Mouse (Mus musculus): ENCODE results near the gene Calcoco1.
"Not testable (repeated sequence)": the region's sequence is repeated elsewhere in the genome, so short reads cannot be mapped to it uniquely, and the experiment has no call there.

The Calcoco1 gene

DNA sequence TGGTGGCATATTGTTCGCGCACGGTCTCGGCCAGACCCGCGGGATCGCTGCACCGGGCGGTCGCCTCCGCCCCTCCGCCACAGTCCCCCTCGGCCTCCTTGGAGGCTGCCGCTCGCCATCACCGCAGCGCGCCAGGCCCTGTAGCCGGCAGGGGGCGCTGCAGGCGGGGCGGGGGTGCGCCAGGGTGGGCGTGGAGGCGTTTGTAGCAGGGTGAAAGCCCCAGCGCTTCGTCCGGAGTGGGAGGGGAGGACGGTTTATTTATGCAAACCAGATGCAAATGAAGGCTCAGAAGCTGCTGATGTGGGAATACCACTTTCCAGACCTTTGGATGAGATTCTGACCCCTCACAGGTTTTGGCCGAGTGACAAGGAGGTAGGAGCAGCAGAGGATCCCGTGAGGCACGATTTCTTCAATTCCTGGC lies 29.0 kb downstream of the Calcoco1 start:
- peak; percentile 84 for DNase-seq (ENCODE audit: low read depth, low spot score)

DNA sequence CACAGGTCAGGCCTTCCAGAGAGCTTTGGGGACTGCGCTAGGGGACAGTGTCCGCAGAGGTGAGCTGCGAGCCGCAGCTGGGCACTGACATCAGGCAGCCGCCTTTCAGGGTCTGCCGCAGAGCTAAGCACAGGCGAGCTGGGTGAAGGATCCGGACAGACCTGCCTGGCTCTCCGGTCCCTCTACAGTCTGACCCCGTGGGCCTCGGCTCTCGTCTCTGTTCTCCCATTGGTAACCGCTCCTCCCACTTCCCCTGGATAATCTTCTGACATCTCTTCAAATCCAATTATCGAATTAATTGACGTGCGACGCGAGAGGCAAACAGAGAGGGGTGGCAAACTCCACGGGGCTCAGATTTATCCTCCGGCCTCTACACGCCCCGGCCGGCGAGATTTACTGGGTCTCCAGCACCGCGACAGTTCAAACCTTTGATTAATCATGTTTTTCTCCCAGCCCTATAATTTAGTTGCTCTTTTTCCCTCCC lies 29.6 kb downstream of the Calcoco1 start:
- DNase-seq (ENCODE audit: low read depth, low spot score), result no peak

DNA sequence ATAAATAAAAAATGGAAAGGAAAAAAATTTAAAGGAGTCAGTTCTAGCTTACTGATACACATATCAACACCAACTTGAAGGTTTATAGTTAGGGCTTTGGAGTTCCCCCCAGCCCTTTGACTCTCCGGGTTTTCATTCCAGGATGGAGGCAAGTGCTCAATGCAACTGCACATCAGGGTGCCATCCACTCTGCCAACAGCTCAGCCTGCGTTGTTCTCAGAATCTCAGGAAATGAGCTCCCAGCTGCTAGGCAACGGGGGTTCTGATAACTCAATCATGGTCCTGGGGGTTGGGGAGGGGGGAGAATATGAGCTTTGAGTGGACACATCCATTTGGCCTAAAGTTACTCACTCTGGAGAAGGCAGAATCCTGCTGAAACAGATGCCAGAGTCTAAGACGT lies 36.2 kb downstream of the Calcoco1 start:
- no peak for DNase-seq (ENCODE audit: low read depth, low spot score)

DNA sequence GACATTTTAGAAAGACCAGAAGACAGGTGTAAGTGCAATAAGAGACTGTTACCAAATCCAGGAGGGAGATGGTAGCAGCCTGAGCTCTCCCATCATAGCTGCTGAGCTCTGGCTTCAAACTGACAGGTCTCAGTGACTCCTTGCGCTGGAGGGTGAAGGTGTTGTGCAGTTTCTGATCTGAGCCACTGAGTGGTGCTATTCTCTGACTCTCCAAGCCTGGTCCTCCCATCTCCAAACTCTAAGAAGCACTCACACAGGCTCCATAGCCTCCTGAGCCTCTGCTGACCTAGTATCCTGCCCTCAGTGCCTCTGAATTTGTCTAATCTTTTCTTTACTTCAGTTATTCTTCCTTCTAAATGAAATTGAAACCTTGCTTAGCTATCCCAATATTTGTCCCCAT lies 38.3 kb downstream of the Calcoco1 start:
- peak; percentile 57 for DNase-seq (ENCODE audit: low read depth, low spot score)

DNA sequence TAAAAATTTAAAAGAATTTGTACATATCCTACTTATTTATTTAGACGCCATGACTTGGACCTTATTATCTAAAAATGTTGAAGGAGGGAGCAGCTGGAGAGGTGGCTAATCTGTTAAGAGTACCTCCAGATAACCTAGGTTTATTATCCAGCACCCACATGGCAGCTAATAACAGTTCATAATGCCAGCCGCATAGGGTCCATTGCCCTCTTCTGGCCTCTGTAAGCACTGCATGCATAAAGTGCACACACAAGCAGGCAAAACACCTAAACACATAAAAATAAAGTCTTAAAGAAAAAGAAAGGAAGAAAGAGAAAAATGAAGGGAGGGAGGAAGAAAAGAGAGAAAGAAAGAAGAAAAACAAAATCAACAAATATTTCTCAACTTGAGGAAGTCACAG lies 45.6 kb downstream of the Calcoco1 start:
- peak; percentile 52 for DNase-seq (ENCODE audit: low read depth, low spot score)

DNA sequence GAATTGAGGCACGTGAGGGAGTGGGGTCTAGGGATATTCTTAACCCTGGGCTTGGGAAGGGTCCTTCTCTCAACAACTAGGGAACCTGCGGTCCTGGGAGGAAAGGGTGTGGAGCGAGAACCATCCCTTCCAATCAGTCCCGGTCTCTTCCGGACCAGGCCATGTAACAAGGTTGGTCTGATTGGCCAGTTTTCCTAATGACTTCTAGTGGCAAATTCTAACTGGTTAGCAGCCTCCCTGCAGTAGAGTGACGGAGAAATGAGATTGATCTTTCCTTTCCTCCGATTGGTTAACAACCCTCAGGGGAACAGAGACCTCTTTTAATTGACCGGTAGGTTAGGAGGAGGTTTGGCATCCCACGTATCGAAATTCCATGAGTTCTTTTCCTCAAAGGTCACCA lies 48.4 kb downstream of the Calcoco1 start:
- DNase-seq (ENCODE audit: low read depth, low spot score), result no peak

DNA sequence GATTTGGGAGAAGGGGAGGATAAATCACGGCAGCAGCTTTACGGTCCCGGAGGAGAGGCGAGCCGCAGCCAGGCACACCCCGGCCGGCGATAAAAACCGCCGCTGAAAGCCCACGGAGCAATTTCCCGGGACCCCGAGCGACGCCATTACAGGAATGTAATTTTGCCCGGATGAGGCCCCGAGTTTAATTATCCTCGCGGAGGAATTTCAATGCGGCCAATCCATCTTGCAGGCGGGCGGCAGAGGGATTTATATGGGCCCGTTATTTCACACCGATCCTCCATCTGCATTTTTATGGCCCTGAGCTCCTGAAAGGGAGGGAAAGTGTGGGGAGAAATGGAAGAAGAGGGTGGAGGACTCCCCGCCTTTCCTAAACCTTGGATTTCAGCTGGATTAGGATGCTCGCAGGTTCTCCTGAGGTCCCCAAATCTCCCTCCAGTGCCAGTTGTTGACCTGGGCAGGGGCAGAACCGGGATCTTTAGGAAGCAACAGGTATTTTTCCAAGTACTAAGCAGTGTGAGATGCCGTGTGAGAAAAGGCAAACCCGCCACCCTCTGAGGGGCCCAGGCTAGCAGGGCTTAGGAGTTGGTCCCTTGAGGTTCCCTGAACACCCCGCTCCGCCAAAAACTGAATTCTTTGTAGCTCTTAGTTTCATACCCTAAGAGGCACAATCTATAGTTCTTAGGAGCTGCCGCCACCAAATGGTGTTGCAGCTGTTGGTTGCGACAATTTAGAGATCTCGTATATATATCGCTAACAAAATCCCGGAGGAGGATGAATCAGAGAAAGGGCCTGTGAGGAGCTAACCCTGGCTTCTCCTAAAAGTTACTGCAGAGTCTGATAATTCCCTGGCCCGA lies 49.5 kb downstream of the Calcoco1 start, which contains the start of gene Atp5g2:
Atp5g2 (minus strand) TSS at position 138 of the 857 bp plus-strand sequence.
- DNase-seq (ENCODE audit: low read depth, low spot score), result no peak

DNA sequence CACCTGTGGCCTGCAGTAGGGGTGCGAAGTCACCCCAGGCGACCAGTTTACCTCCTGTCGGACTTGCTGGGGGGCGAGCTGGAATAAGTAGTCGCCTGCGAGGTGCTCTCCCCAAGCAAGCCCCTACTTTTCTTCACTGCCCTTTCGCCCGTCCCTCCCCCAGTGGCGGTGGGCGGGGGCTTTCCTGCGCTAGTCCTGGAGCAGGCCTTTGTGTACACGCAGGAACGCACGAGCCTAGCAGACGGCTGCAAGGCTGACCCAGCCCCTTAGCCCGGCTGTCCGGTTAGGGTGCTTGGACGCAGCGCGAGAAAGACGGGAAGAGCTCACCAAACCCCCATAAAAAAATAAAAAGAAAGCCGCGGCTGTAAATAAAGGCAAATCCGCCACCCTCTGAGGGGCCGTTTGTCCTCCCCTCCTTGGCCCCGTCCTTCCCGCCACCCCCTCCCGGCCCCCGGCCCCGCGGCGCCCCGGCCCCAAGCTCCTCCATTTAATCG lies 50.2 kb downstream of the Calcoco1 start:
- DNase-seq (ENCODE audit: low read depth, low spot score), result no peak

DNA sequence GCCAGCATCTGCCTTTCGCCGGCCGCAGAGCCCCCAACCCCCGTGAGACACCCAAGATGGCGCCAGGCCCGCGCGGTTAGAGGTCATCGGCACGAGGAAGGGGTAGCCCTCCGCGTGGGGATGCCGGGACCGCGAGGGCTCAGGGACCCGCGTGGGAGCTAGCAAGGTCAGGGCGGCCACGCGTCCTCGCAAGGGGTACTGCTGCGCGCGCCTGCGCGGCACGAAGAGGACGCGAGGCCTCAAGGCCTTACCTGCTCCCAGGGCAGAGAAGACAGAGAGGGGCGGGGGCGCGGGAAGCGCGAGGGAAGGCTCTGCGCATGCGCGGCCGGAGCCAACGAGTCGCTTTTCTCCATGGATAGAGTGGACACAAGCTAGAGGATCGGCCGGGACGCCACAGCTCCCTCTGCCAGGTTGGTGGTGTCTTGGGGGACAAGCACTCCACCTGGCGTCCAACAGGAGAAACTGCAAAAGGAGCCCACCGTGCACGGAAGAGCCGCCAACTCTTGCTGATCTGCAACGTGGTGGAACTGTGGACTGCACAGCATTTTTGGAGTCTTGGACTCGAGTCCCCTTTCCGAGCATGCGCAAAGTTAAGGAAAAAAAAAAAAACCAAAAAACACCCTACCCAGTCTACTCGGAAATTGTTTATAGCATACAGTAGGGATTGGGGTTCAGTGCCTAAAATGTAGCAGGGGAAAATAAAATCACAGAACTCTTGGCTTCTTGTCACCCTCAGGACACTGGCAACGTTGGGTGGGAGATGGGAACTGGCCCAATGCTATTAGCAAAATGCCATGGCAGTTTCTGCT lies 51.0 kb downstream of the Calcoco1 start:
- DNase-seq (ENCODE audit: low read depth, low spot score), result peak; percentile 100

DNA sequence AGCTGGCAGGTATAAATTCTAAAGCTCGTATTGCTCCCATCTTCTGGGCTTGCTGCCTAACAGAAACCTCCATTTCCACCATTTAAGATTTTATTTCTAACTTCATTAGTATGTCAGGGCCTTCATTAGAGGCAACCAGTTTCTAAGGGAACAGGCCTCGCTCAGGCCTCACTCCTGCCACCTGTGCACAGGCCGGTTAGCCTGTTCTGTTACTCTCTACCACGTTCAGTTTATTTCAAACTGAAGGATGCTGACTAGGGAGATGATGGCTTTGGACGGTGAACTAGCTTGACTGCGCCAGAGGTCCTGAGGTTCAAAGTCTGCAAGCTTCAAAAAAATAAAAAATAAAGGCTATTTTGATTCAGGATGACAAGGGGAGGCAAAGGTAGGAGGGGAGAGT lies 51.7 kb downstream of the Calcoco1 start:
- DNase-seq (ENCODE audit: low read depth, low spot score), result peak; percentile 69

DNA sequence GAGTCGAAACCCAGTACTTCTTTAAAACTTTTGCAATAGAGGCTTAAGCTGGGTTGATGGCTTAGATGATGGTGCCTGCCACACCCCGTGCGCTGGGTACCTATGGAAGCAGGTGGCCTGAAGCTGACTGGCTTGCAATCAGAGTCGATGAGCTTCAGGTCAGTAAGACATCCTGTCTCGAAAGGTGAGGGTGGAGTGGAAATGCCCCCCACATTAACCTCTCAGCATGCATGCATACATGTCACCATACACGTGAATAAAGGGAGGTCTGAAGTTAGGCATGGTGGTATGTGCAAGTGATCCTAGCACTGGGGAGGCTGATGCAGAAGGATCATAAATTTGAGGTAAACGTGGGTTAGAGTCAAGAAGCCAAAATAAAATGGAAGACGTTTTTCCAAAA lies 52.4 kb downstream of the Calcoco1 start:
- no peak for DNase-seq (ENCODE audit: low read depth, low spot score)

DNA sequence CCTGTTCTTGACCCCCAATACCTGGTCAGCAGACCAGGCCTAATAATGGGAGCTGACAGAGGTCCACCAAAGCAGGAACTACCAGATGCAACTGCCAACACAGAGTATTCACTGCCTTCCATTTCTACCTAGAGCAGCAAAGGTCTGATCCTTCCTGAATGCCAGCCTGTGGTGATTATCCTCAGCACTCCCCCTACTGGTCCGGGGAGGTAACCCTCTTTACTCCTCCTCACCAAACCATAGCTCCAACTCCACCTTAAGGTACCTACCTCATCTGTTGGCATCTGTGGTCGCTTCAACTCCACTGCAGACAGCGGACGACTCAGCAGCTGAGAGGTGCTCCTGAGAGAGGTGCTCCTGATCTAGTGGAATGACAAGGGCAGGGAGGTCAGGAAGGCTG lies 56.5 kb downstream of the Calcoco1 start:
- peak; percentile 73 for DNase-seq (ENCODE audit: low read depth, low spot score)

DNA sequence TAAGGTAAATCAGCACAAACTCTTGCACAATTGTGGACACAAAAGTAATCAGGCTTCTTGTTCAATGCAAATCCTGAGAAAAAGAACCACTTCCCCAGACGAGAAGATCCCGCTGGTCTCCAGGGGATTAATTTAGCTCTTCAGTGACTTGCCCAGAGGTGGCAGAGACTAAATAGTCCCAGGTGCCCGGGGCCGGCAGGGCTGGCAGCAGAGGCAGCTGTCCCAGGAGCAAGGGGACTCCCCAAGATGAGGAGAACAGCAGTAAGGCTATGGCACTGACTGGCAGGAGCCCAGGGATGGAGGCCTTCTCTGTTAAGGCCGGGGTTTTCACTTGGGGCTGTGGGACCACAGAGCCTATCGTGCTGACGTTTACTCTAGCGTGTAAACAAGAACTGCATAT lies 58.2 kb downstream of the Calcoco1 start:
- no peak for DNase-seq (ENCODE audit: low read depth, low spot score)

DNA sequence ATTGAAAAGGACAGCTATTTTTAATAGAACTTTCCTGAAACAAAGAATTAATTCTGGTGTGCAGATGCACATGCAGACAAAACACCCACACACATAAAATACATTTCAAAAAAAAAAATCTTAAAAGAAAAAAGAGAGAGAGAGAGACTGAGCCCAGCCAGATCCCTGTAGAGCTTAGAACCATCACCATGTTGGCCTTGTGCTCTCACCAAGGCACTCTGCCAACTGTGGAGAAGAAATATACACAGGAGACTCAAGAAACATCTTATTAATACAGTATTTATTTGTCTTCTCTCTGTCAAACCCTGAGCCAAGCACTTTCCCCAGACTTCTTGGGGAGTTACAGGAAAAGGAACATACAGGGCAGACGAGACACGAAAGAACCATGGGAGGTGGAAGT lies 59.4 kb downstream of the Calcoco1 start:
- not testable (repeated sequence) for DNase-seq (ENCODE audit: low read depth, low spot score)

DNA sequence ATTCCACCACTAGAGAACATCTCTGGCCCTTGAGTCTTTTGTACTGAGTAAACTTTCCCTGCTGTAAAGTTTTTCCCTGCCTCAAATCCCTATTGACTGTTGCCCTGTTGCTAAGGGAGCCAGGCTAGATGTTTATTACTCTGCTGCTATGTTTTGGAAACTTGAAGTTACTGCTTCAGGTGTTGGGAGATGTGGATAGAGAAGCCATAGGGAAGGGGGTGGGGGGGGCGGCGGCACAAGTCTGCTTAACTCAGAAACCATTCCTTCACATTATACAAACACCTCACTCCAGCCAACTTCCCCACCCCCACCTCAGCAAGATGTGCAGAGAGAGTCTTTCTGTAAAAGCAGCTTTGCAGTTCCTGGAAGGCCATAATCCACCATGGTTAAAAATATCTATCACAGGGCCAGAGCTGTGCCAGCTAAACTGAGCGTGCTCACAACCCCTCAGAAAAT lies 64.0 kb downstream of the Calcoco1 start:
- DNase-seq (ENCODE audit: low read depth, low spot score), result no peak
